Mouse (Mus musculus) retina, embryonic 14.5 days (tissue): ENCODE results near the gene Pdss2.

Experiments
- DNase-seq: peaks from one replicate; pipeline ENCODE4 v3.0.0-alpha.2; 2015; ENCODE audit warnings: low spot score

Pdss2 gene

DNA sequence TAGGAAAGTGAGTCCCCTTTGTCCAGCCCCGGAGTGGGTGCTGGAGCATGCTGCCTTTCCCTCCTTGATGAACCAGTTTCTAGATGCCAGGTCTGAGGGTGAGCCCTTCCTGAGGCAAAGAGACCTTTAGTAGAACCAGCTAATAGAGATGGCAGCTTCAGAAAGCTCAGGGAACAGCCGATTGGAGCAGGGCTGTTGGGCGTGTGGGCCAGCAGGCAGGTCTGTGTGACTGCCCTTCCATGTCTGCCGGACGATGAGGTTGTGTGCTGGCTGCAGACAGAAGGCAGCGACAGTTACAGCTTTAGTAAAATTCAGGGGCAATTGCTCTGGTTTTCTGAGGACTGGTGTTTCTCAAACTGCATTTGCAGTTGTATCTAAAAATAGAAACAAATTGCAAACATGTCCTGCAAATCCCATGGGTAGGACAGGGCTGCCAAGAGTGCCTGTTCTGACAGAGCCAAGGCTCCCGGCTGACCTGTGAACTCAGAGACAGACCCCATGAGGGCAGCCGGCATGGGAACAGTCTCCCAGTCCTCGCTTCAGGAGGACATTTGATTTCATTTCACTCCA is 262.2 kb downstream of the Pdss2 start:
- DNase-seq: no peak

DNA sequence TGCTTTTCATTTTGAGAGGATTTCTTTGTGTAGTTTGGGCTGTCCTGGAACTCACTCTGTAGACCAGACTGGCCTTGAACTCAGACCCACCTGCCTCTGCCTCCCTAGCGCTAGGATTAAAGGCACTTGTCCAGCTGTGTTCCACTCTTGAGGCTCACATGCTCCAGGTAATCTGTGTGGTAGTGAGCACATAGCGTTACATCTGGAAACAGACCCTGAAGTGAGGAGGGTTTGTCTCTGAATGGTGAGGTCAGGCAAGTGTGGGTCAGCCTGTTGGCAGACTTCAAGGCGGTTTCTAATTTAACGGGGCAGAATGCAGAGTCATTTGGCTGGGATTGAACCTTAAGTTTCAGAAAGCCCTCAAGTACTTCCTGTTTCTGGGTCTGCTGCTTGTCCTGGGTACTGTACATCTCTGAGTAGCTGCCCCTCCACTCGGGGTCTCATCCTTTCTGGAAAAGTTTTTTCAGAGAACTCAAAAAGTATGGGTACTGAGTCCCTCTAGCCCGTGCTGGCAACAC is 264.5 kb downstream of the Pdss2 start:
- DNase-seq: no peak

DNA sequence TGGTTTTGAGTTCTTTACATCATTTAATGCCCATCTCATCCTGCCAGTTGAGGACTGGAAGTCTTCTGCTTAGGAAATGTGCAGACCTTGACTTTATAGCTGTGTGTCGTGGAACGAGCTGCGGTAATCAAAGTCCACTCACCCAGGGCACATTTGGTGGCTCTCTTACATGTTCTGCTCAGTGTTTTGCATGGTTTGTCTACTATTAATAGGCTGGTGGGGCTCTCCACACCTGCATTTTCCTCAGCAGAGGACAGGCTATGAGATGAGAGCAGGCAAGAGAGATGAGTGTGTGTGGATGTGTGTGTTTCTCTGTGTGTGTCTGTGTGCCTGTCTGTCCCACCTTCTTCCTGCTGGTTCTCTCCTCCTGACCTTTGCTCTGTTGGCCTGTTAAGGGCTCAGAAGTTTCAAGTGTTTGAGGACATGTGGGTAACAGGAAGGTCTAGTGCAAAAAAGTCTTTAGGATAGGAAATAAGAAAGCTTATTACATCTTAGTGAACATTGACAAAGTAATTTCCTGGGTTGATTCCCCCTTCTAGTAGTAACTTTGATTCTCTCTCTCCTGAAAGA is 266.2 kb downstream of the Pdss2 start:
- no peak for DNase-seq

DNA sequence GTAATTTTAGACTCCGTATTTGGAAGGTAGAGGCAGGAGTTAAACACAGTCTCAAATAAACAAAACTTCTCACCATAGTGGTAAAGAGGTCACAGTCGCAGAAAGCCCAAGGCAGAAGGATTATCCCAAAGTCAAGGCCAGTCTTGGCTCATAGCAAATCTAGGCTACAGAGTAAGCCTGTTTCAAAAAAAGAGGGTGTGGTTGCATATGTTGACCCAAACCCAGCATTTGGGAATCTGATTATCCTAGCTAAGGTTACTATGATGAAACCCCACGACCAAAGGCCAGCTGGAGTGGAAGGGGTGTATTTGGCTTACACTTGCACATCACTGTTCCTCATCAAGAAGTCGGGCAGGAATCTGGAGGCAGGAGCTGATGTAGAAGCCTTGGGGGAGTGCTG is 267.0 kb downstream of the Pdss2 start:
- DNase-seq: no peak

DNA sequence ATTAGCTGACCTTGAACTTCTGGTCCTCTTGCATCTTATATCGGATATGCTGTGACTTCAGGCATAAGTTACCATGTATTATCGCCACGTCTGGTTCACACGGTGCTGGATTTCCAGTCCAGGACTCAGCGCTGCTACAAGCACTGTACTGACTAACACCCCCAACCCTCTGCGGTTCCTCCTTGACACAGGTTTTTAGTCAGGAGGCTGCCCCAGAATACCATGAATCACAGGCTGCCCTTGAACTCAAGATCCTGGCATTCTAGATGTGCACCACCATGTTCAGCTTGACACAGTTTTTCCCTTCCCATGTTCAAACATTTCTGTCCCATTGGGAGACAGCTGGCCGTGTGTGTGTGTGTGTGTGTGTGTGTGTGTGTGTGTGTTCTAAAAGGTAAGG is 267.9 kb downstream of the Pdss2 start:
- DNase-seq: no peak

DNA sequence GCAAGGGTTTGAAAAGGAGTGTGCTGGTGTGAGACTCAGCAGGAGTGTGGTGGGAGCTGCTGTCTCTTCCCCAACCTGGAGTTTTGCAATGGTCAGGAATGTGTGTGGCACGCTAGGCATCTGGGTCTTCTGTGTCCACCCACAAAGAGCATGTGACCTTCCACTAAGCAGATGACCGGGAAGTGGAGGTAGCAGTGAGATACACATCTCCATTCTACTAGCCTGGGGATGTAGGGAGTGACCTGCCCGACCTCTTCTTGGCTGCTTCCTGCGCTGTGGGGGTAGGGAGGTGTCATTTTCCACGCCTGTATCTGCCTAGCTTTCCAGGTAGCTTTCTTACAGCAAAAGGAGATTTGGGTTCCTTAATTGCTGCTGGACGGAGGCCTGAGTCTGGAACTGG is 268.3 kb downstream of the Pdss2 start:
- DNase-seq: no peak

DNA sequence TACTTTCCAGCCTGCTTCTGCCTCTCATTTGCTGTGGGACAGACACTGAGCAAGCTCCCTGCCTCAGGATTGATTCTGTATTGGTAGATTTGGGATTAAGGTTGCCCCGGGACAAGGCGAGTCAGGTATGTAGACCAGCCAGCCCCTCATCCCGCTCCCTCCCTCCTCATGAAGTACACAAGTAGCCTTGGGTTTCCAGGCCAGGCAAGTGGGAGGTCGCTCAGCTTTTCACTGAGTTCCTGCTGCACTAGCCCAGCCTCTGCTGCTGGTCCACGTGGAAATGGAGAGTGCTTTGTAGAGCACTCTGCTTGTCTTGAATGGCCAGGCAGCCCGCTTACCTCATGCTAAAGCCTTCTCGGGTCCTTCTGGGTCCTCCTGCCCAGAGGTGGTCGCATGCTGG is 268.7 kb downstream of the Pdss2 start:
- no peak for DNase-seq

DNA sequence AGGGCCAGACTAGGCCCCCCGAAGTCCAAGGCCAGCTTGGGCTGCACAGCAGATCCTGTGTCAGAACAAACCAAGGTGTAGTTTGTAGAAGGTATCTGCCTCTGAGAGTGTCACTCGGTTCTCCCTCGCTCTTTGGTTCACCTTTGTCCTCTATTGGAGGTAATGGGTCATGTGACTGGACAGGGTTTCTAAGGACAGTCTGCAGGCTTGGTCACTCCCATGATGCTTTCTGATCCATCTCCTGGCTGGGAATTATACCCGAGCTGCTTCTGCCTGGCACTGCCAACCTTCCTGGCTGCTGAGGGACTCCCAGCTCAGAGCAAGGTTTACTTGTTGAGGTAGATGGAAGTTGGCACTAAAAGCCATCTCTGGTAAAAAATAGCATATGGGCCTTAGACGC is 269.6 kb downstream of the Pdss2 start:
- DNase-seq: no peak

DNA sequence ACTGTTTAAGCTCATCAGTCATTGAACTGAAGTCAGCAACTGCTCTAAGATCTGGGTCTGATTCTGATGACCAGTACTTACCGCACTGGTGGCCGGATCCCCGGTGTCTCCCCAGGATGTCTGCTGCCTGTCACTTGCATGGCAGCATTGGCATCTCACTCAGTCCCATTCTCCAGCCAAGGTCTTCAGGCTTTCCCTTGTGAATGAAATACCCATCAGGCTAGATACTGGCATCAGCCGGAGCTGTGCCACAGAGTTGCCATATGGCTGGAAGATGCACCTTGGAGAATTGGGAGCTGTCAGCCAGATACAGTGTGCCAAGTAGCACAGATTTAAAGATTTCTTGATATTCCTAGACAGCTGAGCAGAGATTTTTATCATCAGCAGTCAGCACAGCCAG is 281.3 kb downstream of the Pdss2 start:
- no peak for DNase-seq

DNA sequence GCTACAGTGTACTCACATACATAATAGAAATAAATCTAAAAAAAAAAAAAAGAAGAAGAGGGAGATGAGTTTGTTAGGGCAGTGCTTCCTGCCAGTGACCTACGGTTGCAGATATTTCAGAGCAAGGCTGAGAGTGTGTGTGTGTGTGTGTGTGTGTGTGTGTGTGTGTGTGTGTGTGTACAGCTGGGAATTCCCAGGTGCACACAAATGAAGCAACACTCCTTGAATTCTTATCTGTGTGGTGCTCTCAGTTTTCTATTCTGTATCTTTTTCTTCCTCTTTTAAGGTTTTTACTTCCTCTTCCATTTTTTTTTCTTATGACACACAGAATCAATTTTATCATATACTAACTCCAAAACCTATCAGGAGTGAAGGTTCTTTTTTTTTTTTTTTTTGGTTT is 283.0 kb downstream of the Pdss2 start:
- no peak for DNase-seq

DNA sequence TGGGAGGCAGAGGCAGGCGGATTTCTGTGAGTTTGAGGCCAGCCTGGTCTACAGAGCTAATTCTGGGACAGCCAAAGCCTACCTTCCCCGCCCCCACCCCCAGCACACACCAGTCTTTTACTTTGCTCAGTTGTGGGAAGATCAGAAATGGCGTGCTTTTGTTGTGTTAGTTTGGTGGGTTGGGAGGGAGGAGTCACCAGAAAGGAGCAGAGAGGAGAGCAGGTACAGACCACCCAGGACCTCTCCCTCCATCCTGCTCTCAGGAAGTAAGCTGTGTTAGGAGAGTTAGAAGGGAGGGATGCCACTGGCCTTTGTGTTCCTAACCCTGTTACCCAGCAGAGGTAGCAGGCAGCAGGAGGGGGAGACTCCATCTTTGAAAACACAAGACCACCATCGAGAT is 285.8 kb downstream of the Pdss2 start:
- no peak for DNase-seq

DNA sequence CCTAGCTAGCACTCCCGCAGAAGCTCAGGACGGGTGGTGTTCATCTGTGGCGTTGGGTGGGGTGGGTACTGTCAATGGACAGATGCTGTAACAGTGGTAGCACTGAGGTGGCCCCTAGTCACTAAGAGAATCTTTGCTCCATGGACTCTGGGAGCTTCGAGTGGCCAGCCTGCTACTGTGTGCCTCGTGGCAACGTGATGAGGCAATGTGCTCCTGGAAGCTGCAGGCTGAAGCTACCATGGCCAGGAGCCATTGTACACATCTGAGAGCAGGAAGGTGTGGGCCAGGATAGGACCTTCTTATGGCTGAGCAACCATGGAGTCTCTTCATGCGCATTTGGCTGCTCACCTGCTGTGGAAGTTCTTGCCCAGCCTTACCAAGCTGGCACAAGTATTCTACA is 287.9 kb downstream of the Pdss2 start:
- DNase-seq: no peak

DNA sequence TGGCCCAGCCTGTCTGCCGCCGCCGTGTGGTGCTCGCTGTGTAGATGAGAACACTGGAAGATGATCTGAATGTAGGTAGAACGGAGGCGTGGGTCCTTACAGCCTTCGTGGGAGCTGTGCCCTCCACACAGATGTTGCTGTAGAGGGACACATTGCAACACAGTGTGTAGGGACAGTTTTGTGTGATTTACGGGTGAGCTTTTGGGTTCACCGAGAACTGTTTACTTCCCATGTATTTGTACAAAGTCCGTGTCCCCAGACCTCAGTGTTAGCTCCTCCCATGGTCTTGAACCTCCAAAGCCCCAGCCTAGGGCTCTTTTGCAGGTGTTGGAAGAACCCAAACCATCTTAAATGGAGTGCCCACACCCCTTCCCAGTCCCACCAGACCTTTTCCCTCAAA is 291.7 kb downstream of the Pdss2 start:
- no peak for DNase-seq
